Mouse (Mus musculus) lung, postnatal 0 days (tissue): ENCODE data around the gene Il9. TPM values are rescaled to one million over a fixed set of nuclear protein-coding genes. Genes with fewer than 3 reads are reported as not detected.

Experiments used
- ATAC-seq: fragments of 200-750 bp; cut with Nextera tagmentation; 2 replicates; pipeline ENCODE4 v1.8.0; 2017; ENCODE audit warnings: moderate library complexity
- DNase-seq: peaks from one replicate; pipeline ENCODE4 v3.0.0-alpha.2; 2016; ENCODE audit warnings: low spot score
- H3K27ac ChIP-seq: fragments of 300-500 bp; sonication (generic); 2 replicates; pipeline ENCODE4 v1.5.1; 2014; ENCODE audit warnings: antibody characterized with exemption, mild to moderate bottlenecking, low read length, mixed read lengths
- H3K27me3 ChIP-seq: fragments of 300-500 bp; sonication (generic); replicated peaks from 2 replicates; pipeline ENCODE4 v1.6.1; 2014; ENCODE audit warnings: low read length, mixed read lengths; ENCODE audit not compliant: insufficient read depth
- H3K36me3 ChIP-seq: fragments of 300-500 bp; sonication (generic); 2 replicates; pipeline ENCODE4 v1.6.1; 2014; ENCODE audit warnings: low read length, mixed read lengths; ENCODE audit not compliant: insufficient read depth
- H3K4me1 ChIP-seq: fragments of 300-500 bp; sonication (generic); 2 replicates; pipeline ENCODE4 v1.6.1; 2014; ENCODE audit warnings: antibody characterized with exemption, low read depth, low read length, mixed read lengths; ENCODE audit not compliant: insufficient read depth
- H3K4me2 ChIP-seq: fragments of 300-500 bp; sonication (generic); replicated peaks from 2 replicates; pipeline ENCODE4 v1.6.1; 2014; ENCODE audit warnings: low read depth, mild to moderate bottlenecking, low read length, moderate library complexity, mixed read lengths
- H3K4me3 ChIP-seq: fragments of 300-500 bp; sonication (generic); 2 replicates; pipeline ENCODE4 v1.5.1; 2014; ENCODE audit warnings: low read depth, low read length
- H3K9ac ChIP-seq: fragments of 300-500 bp; sonication (generic); replicated peaks from 2 replicates; pipeline ENCODE4 v1.6.1; 2014; ENCODE audit warnings: low read depth, mild to moderate bottlenecking
- H3K9me3 ChIP-seq: fragments of 300-500 bp; sonication (generic); 2 replicates; pipeline ENCODE4 v1.6.1; 2016; ENCODE audit warnings: low read length, mixed read lengths
- CTCF ChIP-seq: IDR thresholded peaks from 2 replicates; pipeline ENCODE4 v1.5.1; 2016; ENCODE audit warnings: antibody characterized with exemption, mild to moderate bottlenecking
- EP300 ChIP-seq: IDR thresholded peaks from 2 replicates; pipeline ENCODE4 v1.6.1; 2016; ENCODE audit warnings: antibody characterized with exemption, mild to moderate bottlenecking, control low read depth
- WGBS: fragments of 180-500 bp; shearing (Covaris S2); extraction: QIAGEN DNeasy Blood & Tissue Kit; methylation state at CpG from one replicate; pipeline ENCODE4 v1.1.7; 2014; 5-methylcytosine and 5-hydroxymethylcytosine counted together
- polyA plus RNA-seq: library from polyadenylated mRNA; unstranded; fragments of >200 nt; fragmentation: Nextera tagmentation; extraction: Ambion mirVana; gene quantifications from 2 replicates; pipeline ENCODE4 v1.2.1, GENCODE M21; 2015

Il9 gene
- polyA plus RNA-seq, 1 experiment from 2014 or later, result not detected

GRCm38 (mm10) chr13:56476790-56477189 is 5.3 kb downstream of the Il9 start:
- no peaks in the 10 kb centered on the region for H3K27me3 ChIP-seq
- H3K4me1 ChIP-seq, result no peaks in the 10 kb centered on the region
- no peak overlapping the region for H3K27ac ChIP-seq
- H3K36me3 ChIP-seq, result no peaks in the 10 kb centered on the region
- 46% methylated on average over 5 of the region's 5 CpGs for WGBS
- H3K4me3 ChIP-seq, result no peak overlapping the region
- no peak overlapping the region for H3K9ac ChIP-seq
- DNase-seq (no peak), ATAC-seq (no peak)
- H3K4me2 ChIP-seq, result no peak overlapping the region
- no peaks in the 10 kb centered on the region for H3K9me3 ChIP-seq
- TF ChIP-seq CTCF (no peak), EP300 (no peak)

GRCm38 (mm10) chr13:56475363-56475762 is 6.7 kb downstream of the Il9 start:
- no peak overlapping the region for H3K27ac ChIP-seq

GRCm38 (mm10) chr13:56472661-56473060 is 9.4 kb downstream of the Il9 start:
- Histone ChIP-seq H3K4me3 (no peak overlapping the region), H3K4me1 (no peaks in the 10 kb centered on the region), H3K4me2 (no peak overlapping the region), H3K27ac (no peak overlapping the region), H3K36me3 (no peaks in the 10 kb centered on the region), H3K9ac (no peak overlapping the region), H3K9me3 (no peaks in the 10 kb centered on the region), H3K27me3 (no peaks in the 10 kb centered on the region)
- WGBS, result 88% methylated on average over 6 of the region's 9 CpGs
- TF ChIP-seq EP300 (no peak), CTCF (no peak)
- no peak for ATAC-seq
- DNase-seq, result no peak

More at GRCm38 (mm10) chr13:56475363-56475762, 6.7 kb downstream of the Il9 start:
- no peak for TF ChIP-seq EP300
- TF ChIP-seq CTCF, result peak; percentile 91
- H3K4me3 ChIP-seq, result no peak overlapping the region
- 18% methylated on average over 4 of the region's 4 CpGs for WGBS
- DNase-seq, result peak; percentile 80
- H3K4me2 ChIP-seq, result 0 out of 2 replicates have a peak overlapping the region, but pooled peaks have one; percentile 14
- no peaks in the 10 kb centered on the region for H3K27me3 ChIP-seq
- no peaks in the 10 kb centered on the region for H3K36me3 ChIP-seq
- H3K4me1 ChIP-seq, result no peaks in the 10 kb centered on the region
- no peaks in the 10 kb centered on the region for H3K9me3 ChIP-seq
- peak; percentile 38 for ATAC-seq
- H3K9ac ChIP-seq, result no peak overlapping the region

GRCm38 (mm10) chr13:56471951-56472350 is 10.1 kb downstream of the Il9 start:
- H3K4me2 ChIP-seq, result no peak overlapping the region
- DNase-seq (peak; percentile 79), ATAC-seq (peak; percentile 72)
- no peaks in the 10 kb centered on the region for H3K4me1 ChIP-seq
- TF ChIP-seq EP300 (no peak), CTCF (no peak)
- no peaks in the 10 kb centered on the region for H3K36me3 ChIP-seq
- no peaks in the 10 kb centered on the region for H3K27me3 ChIP-seq
- WGBS, result 38% methylated on average over 9 of the region's 9 CpGs
- H3K9me3 ChIP-seq, result no peaks in the 10 kb centered on the region
- 0 out of 2 replicates have a peak overlapping the region, but pooled peaks have one; percentile 20 for H3K27ac ChIP-seq
- H3K9ac ChIP-seq, result no peak overlapping the region
- H3K4me3 ChIP-seq, result no peak overlapping the region

GRCm38 (mm10) chr13:56471211-56471610 is 10.8 kb downstream of the Il9 start:
- no peak for TF ChIP-seq EP300
- TF ChIP-seq CTCF, result no peak
- Histone ChIP-seq H3K27ac (no peak overlapping the region), H3K27me3 (no peaks in the 10 kb centered on the region), H3K4me3 (no peak overlapping the region), H3K9ac (no peak overlapping the region), H3K9me3 (no peaks in the 10 kb centered on the region), H3K4me2 (no peak overlapping the region), H3K4me1 (no peaks in the 10 kb centered on the region), H3K36me3 (no peaks in the 10 kb centered on the region)
- WGBS, result 75% methylated on average over 6 of the region's 6 CpGs
- DNase-seq (no peak), ATAC-seq (peak; percentile 16; the same call in 1 of the 2 replicates)

GRCm38 (mm10) chr13:56468536-56468935 is 13.5 kb downstream of the Il9 start:
- Histone ChIP-seq H3K4me3 (no peak overlapping the region), H3K36me3 (no peaks in the 10 kb centered on the region), H3K4me1 (no peaks in the 10 kb centered on the region), H3K27me3 (no peaks in the 10 kb centered on the region), H3K9ac (no peak overlapping the region), H3K27ac (no peak overlapping the region), H3K9me3 (no peaks in the 10 kb centered on the region), H3K4me2 (no peak overlapping the region)
- WGBS, result 83% methylated on average over 4 of the region's 4 CpGs
- TF ChIP-seq EP300 (no peak), CTCF (no peak)
- DNase-seq (no peak), ATAC-seq (no peak)

GRCm38 (mm10) chr13:56467786-56468185 is 14.3 kb downstream of the Il9 start:
- Histone ChIP-seq H3K27me3 (no peaks in the 10 kb centered on the region), H3K9ac (no peak overlapping the region), H3K9me3 (no peaks in the 10 kb centered on the region), H3K36me3 (no peaks in the 10 kb centered on the region), H3K4me2 (no peak overlapping the region), H3K27ac (no peak overlapping the region), H3K4me1 (no peaks in the 10 kb centered on the region), H3K4me3 (no peak overlapping the region)
- TF ChIP-seq CTCF, result no peak
- no peak for TF ChIP-seq EP300
- ATAC-seq (no peak), DNase-seq (no peak)
- WGBS, result 90% methylated on average over 7 of the region's 7 CpGs
